Comparison of ENCODE assay signal across 1 mouse cellular context in the genomic region with DNA sequence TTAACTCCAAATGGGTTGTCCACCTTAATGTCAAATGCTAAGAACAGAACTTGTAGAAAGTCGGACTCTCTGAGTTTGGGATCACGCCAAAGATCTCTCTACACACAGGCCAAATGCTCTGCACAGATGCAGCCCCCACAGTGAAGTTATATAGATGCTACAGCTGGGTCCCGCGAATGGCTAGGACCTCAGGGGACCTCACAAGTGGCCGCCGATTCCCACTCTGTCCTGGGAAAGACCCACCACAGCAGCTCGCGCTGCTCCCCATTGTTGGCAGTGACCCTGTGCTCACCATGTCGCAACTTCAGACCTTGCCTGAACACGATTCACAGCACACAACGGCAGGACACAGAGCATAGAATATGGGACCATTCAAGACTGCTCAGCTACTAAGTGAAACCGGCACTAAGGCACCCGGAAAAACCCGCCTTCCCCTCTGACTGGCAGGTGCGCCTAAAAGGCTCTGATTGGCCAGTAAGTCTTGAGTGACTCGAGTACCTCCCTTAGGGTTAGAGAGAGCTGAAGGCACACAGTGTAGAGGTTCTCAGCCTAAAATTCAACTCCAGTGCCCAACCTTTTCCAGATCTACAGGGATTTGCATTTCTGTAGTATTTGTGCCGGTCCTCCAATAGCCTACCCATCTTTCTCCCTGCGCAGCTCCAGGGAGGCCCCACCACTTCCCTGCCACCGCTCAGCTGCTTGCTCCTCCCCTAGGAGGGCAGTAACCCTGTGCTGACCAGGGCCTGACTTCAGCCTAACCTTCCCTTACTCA.
TF ChIP-seq lines count a peak whose summit lies in the region.

No protein-coding gene starts in this region.

TF ChIP-seq in C2C12, 6 proteins besides CTCF, POLR2A, EP300 and RAD21:
- TF ChIP-seq MYOG (IDR thresholded peaks at IDR 0.05; ENCODE audit: control insufficient read depth, extremely low read depth, insufficient read length) (no peak), FOSL1 (IDR thresholded peaks at IDR 0.05; ENCODE audit: insufficient read depth, low read length, poor library complexity, severe bottlenecking) (no peak), MYOD1 (IDR thresholded peaks at IDR 0.05; ENCODE audit: control insufficient read depth, insufficient read length, low read depth) (no peak), MAX (IDR thresholded peaks at IDR 0.05) (no peak), USF1 (IDR thresholded peaks at IDR 0.05; ENCODE audit: low read depth) (no peak), CEBPB (IDR thresholded peaks at IDR 0.05; ENCODE audit: low read depth) (no peak)
